Mouse (Mus musculus): ENCODE data around the gene Egln1.

Gene Egln1

GRCm38 (mm10) chr8:124909936-124910335 lies 39.2 kb downstream of the Egln1 start:
- no peak for DNase-seq (ENCODE audit: low spot score in 2 of 2)

- DNase-seq (ENCODE audit: low spot score in 2 of 2) = no peak
Measured at GRCm38 (mm10) chr8:124905482-124905881, 43.6 kb downstream of the Egln1 start.

GRCm38 (mm10) chr8:124903198-124903597 lies 45.9 kb downstream of the Egln1 start:
- no peak for DNase-seq (ENCODE audit: low spot score in 2 of 2)

GRCm38 (mm10) chr8:124898251-124898905 lies 50.7 kb downstream of the Egln1 start:
- DNase-seq (ENCODE audit: low spot score in 2 of 2) = peak in 1 of 2 experiments; percentile 11

- peak; percentile 96 for DNase-seq (ENCODE audit: low spot score in 2 of 2)
Measured at GRCm38 (mm10) chr8:124897386-124898250, 51.5 kb downstream of the Egln1 start, which contains the start of the genes Exoc8 and Sprtn. Gene Exoc8, minus strand, starts transcription at chr8:124897705. Gene Sprtn, plus strand, starts transcription at chr8:124897886.

GRCm38 (mm10) chr8:124896632-124897385 lies 52.3 kb downstream of the Egln1 start:
- DNase-seq (ENCODE audit: low spot score in 2 of 2) = peak; percentile 56 to 64

- no peak for DNase-seq (ENCODE audit: low spot score in 2 of 2)
Measured at GRCm38 (mm10) chr8:124896010-124896631, 53.0 kb downstream of the Egln1 start.

- no peak for DNase-seq (ENCODE audit: low spot score in 2 of 2)
Measured at GRCm38 (mm10) chr8:124892596-124892995, 56.5 kb downstream of the Egln1 start.

- no peak for DNase-seq (ENCODE audit: low spot score in 2 of 2)
Measured at GRCm38 (mm10) chr8:124888385-124888784, 60.7 kb downstream of the Egln1 start.

GRCm38 (mm10) chr8:124878946-124879526 lies 70.1 kb downstream of the Egln1 start:
- DNase-seq (ENCODE audit: low spot score in 2 of 2) = peak in 1 of 2 experiments; percentile 13

- no peak for DNase-seq (ENCODE audit: low spot score in 2 of 2)
Measured at GRCm38 (mm10) chr8:124878141-124878540, 71.0 kb downstream of the Egln1 start.

GRCm38 (mm10) chr8:124872690-124873089 lies 76.4 kb downstream of the Egln1 start:
- DNase-seq (ENCODE audit: low spot score in 2 of 2) = no peak

GRCm38 (mm10) chr8:124872081-124872480 lies 77.0 kb downstream of the Egln1 start:
- DNase-seq (ENCODE audit: low spot score in 2 of 2) = no peak

GRCm38 (mm10) chr8:124871474-124871873 lies 77.7 kb downstream of the Egln1 start:
- no peak for DNase-seq (ENCODE audit: low spot score in 2 of 2)

- DNase-seq (ENCODE audit: low spot score in 2 of 2) = no peak
Measured at GRCm38 (mm10) chr8:124869708-124870107, 79.4 kb downstream of the Egln1 start.

- DNase-seq (ENCODE audit: low spot score in 2 of 2) = no peak
Measured at GRCm38 (mm10) chr8:124867126-124867525, 82.0 kb downstream of the Egln1 start.

GRCm38 (mm10) chr8:124866669-124867068 lies 82.5 kb downstream of the Egln1 start:
- DNase-seq (ENCODE audit: low spot score in 2 of 2) = peak in 1 of 2 experiments; percentile 11

- DNase-seq (ENCODE audit: low spot score in 2 of 2) = peak; percentile 25 to 53
Measured at GRCm38 (mm10) chr8:124863729-124864128, 85.4 kb downstream of the Egln1 start.

- DNase-seq (ENCODE audit: low spot score in 2 of 2) = no peak
Measured at GRCm38 (mm10) chr8:124863163-124863677, 85.9 kb downstream of the Egln1 start.

GRCm38 (mm10) chr8:124862321-124863162 lies 86.6 kb downstream of the Egln1 start, which contains the start of the genes Gnpat and 2810004N23Rik:
Gene Gnpat, plus strand, starts transcription at chr8:124863033.
Gene 2810004N23Rik, minus strand, starts transcription at chr8:124863120.
- peak; percentile 88 to 89 for DNase-seq (ENCODE audit: low spot score in 2 of 2)
